Comparison of ENCODE assay signal across 12 mouse cellular contexts in genomic region chr2:157746558-157746957, GRCm38 (mm10). TPM values are rescaled to one million over a fixed set of nuclear protein-coding genes. Genes with fewer than 3 reads are reported as not detected.
A peak's percentile ranks its signal among the peaks of the same experiment; 100 is the strongest.
DNase-seq lines count a peak whose midpoint lies in the region; ATAC-seq lines count a peak whose summit lies in the region.
"Had no signal": no experiment of that assay in that cellular context is flagged by ENCODE, and none has a peak within 500 bp of the region (broad histone marks: within the 10 kb centered on the region; RNA-seq: fewer than 3 reads in every experiment).

No protein-coding gene starts in this region.

- no peaks in the 10 kb centered on the region for H3K27me3 ChIP-seq in midbrain, embryonic 12.5 days
- H3K27me3 ChIP-seq in midbrain, embryonic 10.5 days (ENCODE audit: low read depth, poor library complexity, severe bottlenecking): no peaks in the 10 kb centered on the region
- no peaks in the 10 kb centered on the region for H3K27me3 ChIP-seq in embryonic facial prominence, embryonic 14.5 days (replicated peaks; ENCODE audit: control insufficient read depth, insufficient read depth, low read length)
- H3K27me3 ChIP-seq: liver, embryonic 15.5 days had no signal

- no peak overlapping the region for H3K9ac ChIP-seq in midbrain, embryonic 12.5 days (replicated peaks)
- no peak overlapping the region for H3K9ac ChIP-seq in embryonic facial prominence, embryonic 14.5 days (ENCODE audit: low read depth, low read length)
- H3K9ac ChIP-seq: liver, embryonic 15.5 days had no signal

- no peak overlapping the region for H3K4me2 ChIP-seq in midbrain, embryonic 12.5 days (replicated peaks)
- H3K4me2 ChIP-seq in embryonic facial prominence, embryonic 14.5 days (ENCODE audit: low read depth, low read length): no peak overlapping the region
- H3K4me2 ChIP-seq: liver, embryonic 15.5 days had no signal

- peaks cover 18% of the 10 kb centered on the region for H3K4me1 ChIP-seq in midbrain, embryonic 12.5 days
- H3K4me1 ChIP-seq in midbrain, embryonic 10.5 days: peaks cover 15% of the 10 kb centered on the region
- peaks cover 9% of the 10 kb centered on the region for H3K4me1 ChIP-seq in embryonic facial prominence, embryonic 14.5 days (ENCODE audit: control insufficient read depth, insufficient read depth, low read length)

- no peak overlapping the region for H3K4me3 ChIP-seq in midbrain, embryonic 12.5 days
- no peak overlapping the region for H3K4me3 ChIP-seq in midbrain, embryonic 10.5 days
- no peak overlapping the region for H3K4me3 ChIP-seq in embryonic facial prominence, embryonic 14.5 days (ENCODE audit: low read depth, low read length)
- H3K4me3 ChIP-seq: liver, embryonic 15.5 days had no signal

- 71% methylated on average over 9 of the region's 9 CpGs for WGBS in midbrain, embryonic 12.5 days
- 73% methylated on average over 9 of the region's 9 CpGs for WGBS in midbrain, embryonic 10.5 days
- WGBS in embryonic facial prominence, embryonic 14.5 days: 34% methylated on average over 9 of the region's 9 CpGs

- 0 out of 2 replicates have a peak overlapping the region, but pooled peaks have one; percentile 0 for H3K27ac ChIP-seq in midbrain, embryonic 12.5 days (replicated peaks)
- H3K27ac ChIP-seq in midbrain, embryonic 10.5 days (replicated peaks): no peak overlapping the region; the same call in 1 of the 2 replicates
- H3K27ac ChIP-seq in embryonic facial prominence, embryonic 14.5 days (replicated peaks; ENCODE audit: low read depth, low read length): no peak overlapping the region
- H3K27ac ChIP-seq: liver, embryonic 15.5 days had no signal

- no peak for ATAC-seq in midbrain, embryonic 12.5 days (ENCODE audit: low FRiP score, low read depth)
- ATAC-seq in activated CD4-positive, CD25-positive, alpha-beta regulatory T cell, adult 4 months: peak; percentile 80
- no peak for ATAC-seq in embryonic facial prominence, embryonic 14.5 days (ENCODE audit: low read depth)

- H3K9me3 ChIP-seq in midbrain, embryonic 12.5 days: peaks cover 5% of the 10 kb centered on the region; the same call in 1 of the 2 replicates
- H3K9me3 ChIP-seq in midbrain, embryonic 10.5 days (replicated peaks): no peaks in the 10 kb centered on the region; the same call in 1 of the 2 replicates
- H3K9me3 ChIP-seq in embryonic facial prominence, embryonic 14.5 days (ENCODE audit: control insufficient read depth, low read length): 0 out of 2 replicates have a peak, but pooled peaks cover 8% of the 10 kb centered on the region
- H3K9me3 ChIP-seq: liver, embryonic 15.5 days had no signal

- no peaks in the 10 kb centered on the region for H3K36me3 ChIP-seq in midbrain, embryonic 12.5 days
- peaks cover 21% of the 10 kb centered on the region for H3K36me3 ChIP-seq in midbrain, embryonic 10.5 days
- no peaks in the 10 kb centered on the region for H3K36me3 ChIP-seq in embryonic facial prominence, embryonic 14.5 days (ENCODE audit: control insufficient read depth, insufficient read depth, low read length)
- H3K36me3 ChIP-seq: liver, embryonic 15.5 days had no signal

- no peak for DNase-seq in midbrain, embryonic 10.5 days (ENCODE audit: low spot score)
- DNase-seq in embryonic facial prominence, embryonic 14.5 days (ENCODE audit: low spot score): peak; percentile 53
- peak; percentile 63 for DNase-seq in thymus, postnatal 25 days
- no peak for DNase-seq in MN1 (ENCODE audit: low spot score)
- DNase-seq in adrenal gland, adult (ENCODE audit: inconsistent age in 2 of 2, low spot score in 1 of 2): no peak
- DNase-seq: adrenal gland, adult 8-10 months; cerebellum, adult 11 months; kidney, postnatal 14 days; right cerebral cortex, postnatal 4 days had no signal

RNA-seq across cellular contexts. Expression of gene Ctnnbl1, which starts 9.4 kb away (rescaled TPM):
- polyA plus RNA-seq in midbrain, embryonic 12.5 days (2016; fragmentation: Nextera tagmentation; extraction: Ambion mirVana): 89.1 and 94.2 TPM in 2 replicates
- polyA plus RNA-seq in midbrain, embryonic 10.5 days (2016; fragmentation: Nextera tagmentation; extraction: Ambion mirVana): 96.0 and 102 TPM in 2 replicates
- 10 to 100 TPM; 64.0 to 74.3 TPM for polyA plus RNA-seq in activated CD4-positive, CD25-positive, alpha-beta regulatory T cell, adult 4 months (2017; shearing (Covaris generic))
- 50.1 and 55.0 TPM in 2 replicates for polyA plus RNA-seq in embryonic facial prominence, embryonic 14.5 days (2014; fragmentation: Nextera tagmentation; extraction: Ambion mirVana)

Comparison
In these comparisons a context has a peak if more than half of its experiments do, and no peak if none do; other contexts are left out.
1. DNase-seq: peak in embryonic facial prominence, embryonic 14.5 days (single experiment) and thymus, postnatal 25 days (single experiment); none in midbrain, embryonic 10.5 days (single experiment), MN1 (single experiment) and adrenal gland, adult (0 of 2).